In genomic region chrX:21828975-21829374, GRCm38 (mm10) we compare ENCODE assay signal across 8 mouse cellular contexts.
DNase-seq lines count a peak whose midpoint lies in the region; ATAC-seq and TF ChIP-seq lines count a peak whose summit lies in the region.

No protein-coding gene starts in this region.

- peak in 1 of 2 experiments; percentile 1 for DNase-seq in heart, adult 2 months
- DNase-seq in heart, embryonic 10.5 days (ENCODE audit: low spot score) = no peak
- peak; percentile 6 for DNase-seq in ovary, postnatal 36 days (ENCODE audit: low spot score)
- DNase-seq in ovary, postnatal 10 days (ENCODE audit: low spot score) = no peak
- peak; percentile 4 for DNase-seq in embryo, embryonic 11.5 days (ENCODE audit: low read depth, low spot score)
- peak; percentile 4 for DNase-seq in left cerebral cortex, postnatal 4 days
- no peak for DNase-seq in spleen, postnatal 10 days (ENCODE audit: low spot score in 2 of 2)

- H3K27ac ChIP-seq in heart, adult 2 months = no peak overlapping the region
- H3K27ac ChIP-seq in heart, embryonic 10.5 days = no peak overlapping the region

- TF ChIP-seq EP300 in heart, adult 2 months (IDR thresholded peaks at IDR 0.05; ENCODE audit: insufficient read depth, low read depth, low read length) = no peak

- H3K36me3 ChIP-seq in heart, adult 2 months (ENCODE audit: control insufficient read depth, insufficient read depth, low read length) = no peaks in the 10 kb centered on the region
- no peaks in the 10 kb centered on the region for H3K36me3 ChIP-seq in heart, embryonic 10.5 days

- no peak overlapping the region for H3K9ac ChIP-seq in heart, adult 2 months (ENCODE audit: low read depth, low read length)

- intact Hi-C loops in heart, adult 2 months (cut with DNase I) = loop anchor here (5.0 kb wide), 1 partner anchor 447 kb away; no protein-coding TSS in a partner anchor
- intact Hi-C loops in left cerebral cortex, postnatal 4 days (cut with DNase I) = no loop called here

- no peak overlapping the region for H3K4me3 ChIP-seq in heart, adult 2 months
- no peak overlapping the region for H3K4me3 ChIP-seq in heart, embryonic 10.5 days

- TF ChIP-seq CTCF in heart, adult 2 months (IDR thresholded peaks at IDR 0.05) = peak; percentile 69

- no peaks in the 10 kb centered on the region for H3K4me1 ChIP-seq in heart, adult 2 months (ENCODE audit: control insufficient read depth, insufficient read depth, low read length)
- no peaks in the 10 kb centered on the region for H3K4me1 ChIP-seq in heart, embryonic 10.5 days

- no peak for ATAC-seq in inflammation-experienced regulatory T-cells, adult 6 months

- H3K27me3 ChIP-seq in heart, adult 2 months (ENCODE audit: control insufficient read depth, insufficient read depth, low read length) = no peaks in the 10 kb centered on the region
- no peaks in the 10 kb centered on the region for H3K27me3 ChIP-seq in heart, embryonic 10.5 days (ENCODE audit: insufficient read depth, poor library complexity, severe bottlenecking)

- TF ChIP-seq POLR2A in heart, adult 2 months (IDR thresholded peaks at IDR 0.05; ENCODE audit: insufficient read depth, low read depth, low read length) = no peak

- H3K9me3 ChIP-seq in heart, embryonic 10.5 days = no peaks in the 10 kb centered on the region

- no peaks in the 10 kb centered on the region for H3K79me2 ChIP-seq in heart, adult 2 months (replicated peaks; ENCODE audit: control insufficient read depth, insufficient read depth, low read length)

Comparison
In these comparisons a context has a peak if more than half of its experiments do, and no peak if none do; other contexts are left out.
1. DNase-seq: peak in ovary, postnatal 36 days (single experiment), embryo, embryonic 11.5 days (single experiment) and left cerebral cortex, postnatal 4 days (single experiment); none in heart, embryonic 10.5 days (single experiment), ovary, postnatal 10 days (single experiment) and spleen, postnatal 10 days (0 of 2).